Mouse (Mus musculus): Measurements from ENCODE around the gene Atat1. TPM values are rescaled to one million over a fixed set of nuclear protein-coding genes. Genes with fewer than 3 reads are reported as not detected.

Atat1 gene
- 4.5 TPM for polyA plus RNA-seq (2017; shearing (Covaris generic))

GRCm38 (mm10) chr17:35909919-35910369, at the start of gene Atat1:
TSS of gene Atat1 (minus strand) at chr17:35910075.

GRCm38 (mm10) chr17:35916297-35917142, 6.6 kb upstream of the Atat1 start, which contains the start of the genes Mrps18b and Ppp1r10:
TSS of gene Mrps18b (minus strand) at chr17:35916389.
TSS of gene Ppp1r10 (plus strand) at chr17:35916434.

GRCm38 (mm10) chr17:35896781-35897643, 12.9 kb downstream of the Atat1 start, which contains the start of gene 2310061I04Rik:
TSS of gene 2310061I04Rik (minus strand) at chr17:35897431.

GRCm38 (mm10) chr17:35879245-35880057, 30.4 kb downstream of the Atat1 start, which contains the start of gene Dhx16:
TSS of gene Dhx16 (plus strand) at chr17:35879819.

GRCm38 (mm10) chr17:35865481-35866280, 44.2 kb downstream of the Atat1 start, which contains the start of gene Ppp1r18:
TSS of gene Ppp1r18 (plus strand) at chr17:35865593.

GRCm38 (mm10) chr17:35861198-35861857, 48.5 kb downstream of the Atat1 start, which contains the start of gene Nrm:
TSS of gene Nrm (plus strand) at chr17:35861318.

Other genes with a start within 250 kb of the Atat1 start
- 26.4 TPM for gene Vars2, start 242.5 kb downstream of the Atat1 start, polyA plus RNA-seq (2017; shearing (Covaris generic))
- gene Gtf2h4, start 236.3 kb downstream of the Atat1 start, polyA plus RNA-seq (2017; shearing (Covaris generic)): 16.5 TPM
- gene Ddr1, start 205.5 kb downstream of the Atat1 start, polyA plus RNA-seq (2017; shearing (Covaris generic)): 10.6 TPM
- not detected for gene Ier3, start 88.4 kb downstream of the Atat1 start, polyA plus RNA-seq (2017; shearing (Covaris generic))
- 40.9 TPM for gene Flot1, start 86.8 kb downstream of the Atat1 start, polyA plus RNA-seq (2017; shearing (Covaris generic))
- 73.9 TPM for gene Tubb5, start 71.8 kb downstream of the Atat1 start, polyA plus RNA-seq (2017; shearing (Covaris generic))
- gene Mdc1, start 68.6 kb downstream of the Atat1 start, polyA plus RNA-seq (2017; shearing (Covaris generic)): 12.0 TPM
- 25.9 TPM for gene Nrm, start 48.8 kb downstream of the Atat1 start, polyA plus RNA-seq (2017; shearing (Covaris generic))
- 297 TPM for gene Ppp1r18, start 44.5 kb downstream of the Atat1 start, polyA plus RNA-seq (2017; shearing (Covaris generic))
- gene Dhx16, start 30.3 kb downstream of the Atat1 start, polyA plus RNA-seq (2017; shearing (Covaris generic)): 58.7 TPM
- gene 2310061I04Rik, start 12.6 kb downstream of the Atat1 start, polyA plus RNA-seq (2017; shearing (Covaris generic)): 30.8 TPM
- gene Mrps18b, start 6.3 kb upstream of the Atat1 start, polyA plus RNA-seq (2017; shearing (Covaris generic)): 99.6 TPM
- 53.6 TPM for gene Ppp1r10, start 6.4 kb upstream of the Atat1 start, polyA plus RNA-seq (2017; shearing (Covaris generic))
- gene Abcf1, start 59.7 kb upstream of the Atat1 start, polyA plus RNA-seq (2017; shearing (Covaris generic)): 145 TPM
- 75.6 TPM for gene Gnl1, start 69.8 kb upstream of the Atat1 start, polyA plus RNA-seq (2017; shearing (Covaris generic))
- 35.3 TPM for gene Prr3, start 70.2 kb upstream of the Atat1 start, polyA plus RNA-seq (2017; shearing (Covaris generic))
- gene H2-T24, start 110.5 kb upstream of the Atat1 start, polyA plus RNA-seq (2017; shearing (Covaris generic)): 12.1 TPM
- gene H2-T23, start 122.8 kb upstream of the Atat1 start, polyA plus RNA-seq (2017; shearing (Covaris generic)): 382 TPM
- gene H2-T22, start 132.7 kb upstream of the Atat1 start, polyA plus RNA-seq (2017; shearing (Covaris generic)): 160 TPM
- gene Gm6034, start 132.9 kb upstream of the Atat1 start, polyA plus RNA-seq (2017; shearing (Covaris generic)): 0.62 TPM
- not detected for gene Gm11127, start 148.3 kb upstream of the Atat1 start, polyA plus RNA-seq (2017; shearing (Covaris generic))
- 1.2 TPM for gene Gm19684, start 211.6 kb upstream of the Atat1 start, polyA plus RNA-seq (2017; shearing (Covaris generic))
- gene Gm7030, start 219.3 kb upstream of the Atat1 start, polyA plus RNA-seq (2017; shearing (Covaris generic)): not detected

All from naive thymus-derived CD4-positive, alpha-beta T cell, adult 5 months (primary cell).